Mouse (Mus musculus) gastrocnemius, postnatal 14 days (tissue): Measurements from ENCODE around the gene Ccl22. TPM values are rescaled to one million over a fixed set of nuclear protein-coding genes. Genes with fewer than 3 reads are reported as not detected.

ENCODE experiments used
- DNase-seq: peaks from one replicate; pipeline ENCODE4 v3.0.0; 2021; ENCODE audit warnings: mixed read lengths
- intact Hi-C: fragments of 180-260 bp; cut with DNase I; formaldehyde crosslinking; loops from one replicate; pipeline ENCODE4 v1.15.1; 2025; ENCODE audit warnings: low total_unique reads
- total RNA-seq, 2 experiments: library from RNA; stranded (reverse); gene quantifications; 2 replicates each; pipeline ENCODE4 v1.2.3; 2021

Gene Ccl22
- total RNA-seq, 2 experiments from 2014 or later = not detected

- no peak for DNase-seq
- intact Hi-C loops = no loop called here
Measured at GRCm38 (mm10) chr8:94774601-94775000, 29.2 kb downstream of the Ccl22 start.

GRCm38 (mm10) chr8:94776346-94776745 lies 31.0 kb downstream of the Ccl22 start:
- intact Hi-C loops = no loop called here
- no peak for DNase-seq

DNA sequence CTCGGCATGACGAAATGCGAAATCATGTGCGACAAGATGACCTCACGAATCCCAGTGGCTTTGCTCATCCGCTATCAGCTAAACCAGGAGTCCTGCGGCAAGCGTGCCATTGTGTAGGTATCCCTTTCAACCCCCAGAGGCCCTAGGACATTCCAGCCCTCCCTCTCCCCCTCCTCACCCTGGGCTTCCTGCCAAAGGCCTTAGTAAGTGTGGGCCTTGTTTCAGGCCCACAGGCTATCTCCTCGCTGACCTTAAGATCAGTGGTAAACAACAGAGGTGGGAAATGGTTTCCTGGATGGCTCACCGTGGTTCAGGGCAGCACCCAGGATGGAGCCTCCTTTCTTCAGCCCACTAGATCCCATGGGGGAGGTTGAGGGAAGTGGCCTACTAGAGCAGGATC lies 32.6 kb downstream of the Ccl22 start:
- DNase-seq = no peak
- intact Hi-C loops = no loop called here

- intact Hi-C loops = no loop called here
- DNase-seq = peak; percentile 21
Measured at GRCm38 (mm10) chr8:94778473-94778872, 33.1 kb downstream of the Ccl22 start.

DNA sequence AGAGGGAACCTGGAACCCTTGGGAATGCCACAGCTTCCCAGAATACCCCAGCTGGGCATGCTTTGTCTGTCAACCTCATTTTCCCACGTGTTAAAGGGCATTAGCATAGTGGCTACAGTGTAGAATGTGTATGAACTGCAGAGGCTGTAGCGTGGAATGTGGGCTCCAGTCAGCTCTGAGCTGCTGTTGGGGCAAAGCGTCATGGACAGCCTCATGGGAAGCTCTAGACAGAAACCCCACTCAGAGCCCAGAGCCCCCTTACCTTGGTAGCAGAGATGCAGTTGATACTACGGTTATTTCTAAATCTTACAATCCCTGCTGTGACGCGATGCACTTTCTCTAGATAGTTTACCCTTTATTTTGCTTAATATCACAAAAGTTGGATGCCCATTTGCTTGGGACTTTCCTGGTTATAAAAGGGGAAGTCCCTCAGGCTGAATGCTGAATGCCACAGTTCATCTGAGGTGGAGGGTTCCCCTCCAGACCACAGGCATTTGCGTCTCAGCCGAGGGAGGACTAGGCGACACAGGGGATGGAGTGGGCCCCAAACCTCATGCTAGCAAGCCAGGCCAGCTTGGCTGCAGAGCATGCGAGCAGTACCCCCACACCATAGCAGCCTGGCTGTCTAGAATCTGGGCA lies 33.6 kb downstream of the Ccl22 start:
- intact Hi-C loops = no loop called here
- no peak for DNase-seq

DNA sequence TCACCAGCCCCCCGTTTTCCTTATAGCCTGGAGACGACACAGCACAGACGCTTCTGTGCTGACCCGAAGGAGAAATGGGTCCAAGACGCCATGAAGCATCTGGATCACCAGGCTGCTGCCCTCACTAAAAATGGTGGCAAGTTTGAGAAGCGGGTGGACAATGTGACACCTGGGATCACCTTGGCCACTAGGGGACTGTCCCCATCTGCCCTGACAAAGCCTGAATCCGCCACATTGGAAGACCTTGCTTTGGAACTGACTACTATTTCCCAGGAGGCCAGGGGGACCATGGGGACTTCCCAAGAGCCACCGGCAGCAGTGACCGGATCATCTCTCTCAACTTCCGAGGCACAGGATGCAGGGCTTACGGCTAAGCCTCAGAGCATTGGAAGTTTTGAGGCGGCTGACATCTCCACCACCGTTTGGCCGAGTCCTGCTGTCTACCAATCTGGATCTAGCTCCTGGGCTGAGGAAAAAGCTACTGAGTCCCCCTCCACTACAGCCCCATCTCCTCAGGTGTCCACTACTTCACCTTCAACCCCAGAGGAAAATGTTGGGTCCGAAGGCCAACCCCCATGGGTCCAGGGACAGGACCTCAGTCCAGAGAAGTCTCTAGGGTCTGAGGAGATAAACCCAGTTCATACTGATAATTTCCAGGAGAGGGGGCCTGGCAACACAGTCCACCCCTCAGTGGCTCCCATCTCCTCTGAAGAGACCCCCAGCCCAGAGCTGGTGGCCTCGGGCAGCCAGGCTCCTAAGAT lies 34.3 kb downstream of the Ccl22 start:
- intact Hi-C loops = no loop called here
- DNase-seq = no peak

- no peak for DNase-seq
Measured at GRCm38 (mm10) chr8:94780491-94781154, 35.2 kb downstream of the Ccl22 start.

GRCm38 (mm10) chr8:94781155-94781837 lies 35.9 kb downstream of the Ccl22 start:
- DNase-seq = no peak
- intact Hi-C loops = no loop called here

More at GRCm38 (mm10) chr8:94780491-94781154, 35.2 kb downstream of the Ccl22 start:
- intact Hi-C loops = no loop called here

DNA sequence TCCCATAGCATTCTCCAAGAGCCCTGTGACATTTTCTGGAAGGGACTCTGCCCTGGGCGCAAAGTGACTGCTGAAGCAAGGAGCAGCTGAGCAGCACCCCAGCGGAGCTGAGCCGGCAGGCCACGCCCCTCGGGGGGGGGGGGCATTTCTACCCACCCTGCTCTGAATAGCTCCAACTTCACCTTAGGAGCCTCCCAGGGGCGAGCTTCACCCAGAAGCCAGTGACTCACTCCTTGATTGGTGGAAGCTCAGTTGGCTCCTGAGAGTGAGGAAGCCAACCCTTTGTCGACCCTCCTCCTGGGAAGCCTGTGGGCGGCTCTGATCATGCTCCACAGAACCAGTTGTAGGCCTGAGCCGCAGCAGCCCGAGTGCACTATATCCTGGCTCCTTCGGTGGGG lies 36.4 kb downstream of the Ccl22 start:
- intact Hi-C loops = no loop called here
- peak; percentile 20 for DNase-seq

- no peak for DNase-seq
- intact Hi-C loops = no loop called here
Measured at GRCm38 (mm10) chr8:94783890-94784289, 38.5 kb downstream of the Ccl22 start.

DNA sequence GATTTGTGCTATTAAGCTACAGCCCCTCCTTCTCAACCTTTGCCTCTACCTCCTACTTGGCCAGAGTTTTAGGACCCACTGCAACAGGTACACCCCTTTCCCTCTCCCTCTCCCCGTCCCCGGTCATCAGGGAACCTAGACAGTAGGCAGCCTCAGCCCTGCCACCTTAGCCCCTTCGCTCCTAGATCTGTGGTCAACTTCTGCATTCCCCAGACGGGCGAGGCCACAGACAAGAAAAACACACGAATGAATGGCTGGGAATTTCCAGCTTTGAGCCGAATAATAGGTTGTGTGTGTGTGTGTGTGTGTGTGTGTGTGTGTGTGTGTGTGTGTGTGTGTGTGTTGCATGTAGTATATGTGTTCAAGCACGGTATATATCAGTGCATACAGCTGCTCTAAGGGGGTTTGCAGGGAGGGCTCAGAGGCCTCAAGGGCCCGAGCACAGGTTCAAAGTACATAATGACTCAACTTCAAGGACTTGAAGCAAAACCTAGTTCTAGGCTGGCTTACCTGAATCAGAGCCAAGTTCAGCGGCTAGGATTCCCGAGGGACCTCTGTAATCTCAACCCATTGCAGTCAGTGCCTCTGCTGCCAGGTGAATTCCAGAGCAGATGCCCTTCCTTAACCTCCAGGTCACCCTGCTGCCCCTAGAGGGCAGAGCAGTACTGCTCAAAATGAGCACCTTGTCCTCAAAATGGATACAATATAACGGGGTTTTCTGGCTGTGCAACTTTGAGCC lies 40.0 kb downstream of the Ccl22 start:
- intact Hi-C loops = no loop called here
- DNase-seq = peak; percentile 17

DNA sequence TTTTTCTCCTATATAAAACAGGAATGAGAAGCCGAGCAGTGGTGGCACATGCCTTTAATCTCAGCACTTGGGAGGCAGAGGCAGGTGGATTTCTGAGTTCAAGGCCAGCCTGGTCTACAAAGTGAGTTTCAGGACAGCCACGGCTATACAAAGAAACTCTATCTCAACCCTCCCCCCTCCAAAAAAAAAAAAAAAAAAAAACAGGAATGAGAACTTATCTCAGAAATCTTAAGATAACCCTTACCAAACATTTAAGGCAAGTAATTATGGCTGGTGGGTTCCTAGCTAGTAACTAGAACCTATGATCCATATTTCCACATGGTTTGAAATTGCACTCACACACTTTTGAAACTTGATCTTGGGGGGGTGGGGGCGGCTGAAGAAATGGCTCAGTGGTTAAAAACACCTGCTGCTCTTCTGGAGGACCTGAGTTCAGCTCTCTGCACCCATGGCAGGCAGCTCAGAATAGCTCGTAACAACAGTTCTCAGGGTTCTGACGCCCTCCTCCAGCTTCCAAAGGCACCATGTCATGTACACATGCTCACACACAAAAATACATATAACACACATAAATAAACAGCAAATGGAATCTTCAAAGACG lies 40.7 kb downstream of the Ccl22 start:
- intact Hi-C loops = no loop called here
- DNase-seq = no peak

DNA sequence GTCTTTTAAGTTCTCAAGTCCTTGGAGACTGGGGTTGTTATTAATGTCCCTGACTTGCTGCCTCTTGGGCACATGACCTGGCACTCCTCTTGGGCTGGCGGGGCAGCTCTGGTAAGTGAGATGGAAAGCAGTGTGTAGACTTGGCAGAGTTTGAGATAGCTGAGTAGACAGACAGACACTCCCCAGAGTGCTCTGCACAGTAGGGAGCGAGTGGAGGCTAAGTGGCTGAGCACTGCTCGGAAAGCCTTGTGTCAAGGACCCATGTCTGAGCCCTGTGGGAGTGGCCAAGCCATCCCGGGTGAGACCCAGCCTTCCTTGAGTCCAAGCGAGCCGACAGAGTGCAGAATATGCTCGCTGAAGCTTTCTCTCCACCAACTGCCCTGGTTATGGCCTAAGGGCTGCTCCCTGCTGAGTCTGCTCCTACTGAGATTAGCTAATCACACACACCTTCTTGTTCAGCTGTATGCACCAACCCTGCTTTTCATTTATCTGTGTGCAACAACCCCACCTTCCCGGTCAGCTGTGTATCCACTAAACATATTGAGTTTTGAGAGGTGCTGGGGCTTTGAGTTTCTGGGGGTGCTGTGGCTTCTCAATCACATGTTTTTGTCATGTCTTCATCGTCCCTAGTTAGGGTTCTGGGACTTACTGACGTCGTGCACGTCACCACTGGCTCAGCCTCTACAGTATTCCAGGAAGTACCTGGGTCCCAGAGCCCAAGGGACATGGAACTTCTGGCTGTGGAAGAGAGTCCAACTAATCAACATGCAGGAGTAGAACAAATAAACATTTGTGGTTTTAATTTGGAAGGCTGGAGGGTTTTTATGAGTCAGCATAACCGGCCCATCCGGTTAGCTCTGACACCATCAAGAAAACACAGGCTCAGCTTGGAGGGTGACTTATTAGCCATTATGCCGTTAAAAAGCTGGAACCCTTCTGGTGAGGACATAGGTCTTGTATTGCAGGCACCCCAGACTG lies 42.4 kb downstream of the Ccl22 start:
- intact Hi-C loops = no loop called here
- DNase-seq = peak; percentile 46

DNA sequence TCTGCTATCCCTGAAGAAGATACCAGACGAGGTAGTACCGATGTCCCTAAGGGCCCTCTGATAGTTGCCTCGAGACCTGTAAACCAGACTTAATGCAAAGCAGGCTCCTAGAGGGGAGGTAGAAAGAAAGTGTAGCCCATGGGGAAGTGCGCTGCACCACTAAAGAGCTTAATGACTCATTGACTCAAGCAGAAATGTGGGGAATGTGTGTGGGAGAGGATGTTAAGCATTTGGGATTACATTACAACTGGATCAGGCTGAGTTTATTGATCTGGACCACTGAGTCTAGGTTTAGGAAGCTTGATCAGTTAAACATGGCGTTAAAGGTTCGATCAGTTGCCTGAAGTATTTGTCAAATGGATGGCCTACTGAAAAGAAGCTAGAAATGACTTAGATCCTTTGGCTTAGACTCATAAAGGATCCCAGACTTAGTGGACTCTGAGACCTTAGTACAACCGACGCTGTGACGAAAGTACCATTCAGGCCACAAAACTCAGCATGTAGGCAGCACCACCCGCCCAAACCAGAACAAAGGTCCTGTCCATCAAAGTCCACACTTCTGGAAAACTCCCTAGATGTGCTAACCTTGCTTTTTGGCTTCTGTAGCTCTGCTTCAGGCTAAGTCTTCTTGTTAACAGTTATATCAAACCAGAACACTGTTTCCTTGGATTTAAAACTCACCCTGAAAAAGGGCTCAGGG lies 44.0 kb downstream of the Ccl22 start:
- DNase-seq = no peak
- intact Hi-C loops = no loop called here

GRCm38 (mm10) chr8:94794368-94794767 lies 49.0 kb downstream of the Ccl22 start:
- intact Hi-C loops = no loop called here
- no peak for DNase-seq

- DNase-seq = no peak
- intact Hi-C loops = no loop called here
Measured at GRCm38 (mm10) chr8:94794782-94795181, 49.4 kb downstream of the Ccl22 start.

- no peak for DNase-seq
- intact Hi-C loops = no loop called here
Measured at GRCm38 (mm10) chr8:94800278-94800968, 55.0 kb downstream of the Ccl22 start.
